Mouse (Mus musculus) liver, adult 2 months (tissue): Measurements from ENCODE around the gene Eif3k.

Source experiments
- CTCF ChIP-seq: fragments of 200-500 bp; IDR thresholded peaks from 2 replicates; pipeline ENCODE4 v1.5.1; 2011; ENCODE audit warnings: low read depth, low read length, control low read depth
- POLR2A ChIP-seq: fragments of 200-500 bp; IDR thresholded peaks from 2 replicates; pipeline ENCODE4 v1.6.1; 2011; ENCODE audit warnings: low read length, control low read depth; ENCODE audit not compliant: insufficient read depth; ENCODE audit errors: extremely low read depth

DNA sequence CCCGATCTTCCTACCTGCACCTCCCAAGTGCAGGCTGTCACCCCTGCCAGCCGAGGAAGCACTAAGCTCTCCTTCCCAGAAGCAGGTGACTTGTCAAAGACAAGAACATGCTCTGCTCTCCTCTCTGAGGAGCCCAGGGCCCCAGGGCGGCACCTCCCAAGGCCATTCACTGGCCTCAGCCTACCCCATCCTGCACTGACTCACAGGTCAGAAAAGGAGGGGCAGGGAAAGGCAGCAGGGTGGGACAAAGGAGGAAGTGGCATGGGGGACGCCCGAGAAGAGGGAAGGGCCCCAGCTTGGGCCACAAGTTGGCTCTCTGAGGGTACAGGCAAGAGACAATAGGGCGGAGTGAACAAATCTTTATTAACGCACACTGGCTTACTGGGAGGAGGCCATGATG is 10.6 kb downstream of the Eif3k start:
- no peak for TF ChIP-seq POLR2A
- no peak for TF ChIP-seq CTCF
